Mouse (Mus musculus) frontal cortex, postnatal 25 days (tissue): ENCODE measurements around the gene 1700012B07Rik.

Experiments used
- DNase-seq, 2 experiments: peaks; one replicate each; pipeline ENCODE4 v3.0.0; 2022; ENCODE audit warnings: low spot score in 2 of 2

1700012B07Rik gene

DNA sequence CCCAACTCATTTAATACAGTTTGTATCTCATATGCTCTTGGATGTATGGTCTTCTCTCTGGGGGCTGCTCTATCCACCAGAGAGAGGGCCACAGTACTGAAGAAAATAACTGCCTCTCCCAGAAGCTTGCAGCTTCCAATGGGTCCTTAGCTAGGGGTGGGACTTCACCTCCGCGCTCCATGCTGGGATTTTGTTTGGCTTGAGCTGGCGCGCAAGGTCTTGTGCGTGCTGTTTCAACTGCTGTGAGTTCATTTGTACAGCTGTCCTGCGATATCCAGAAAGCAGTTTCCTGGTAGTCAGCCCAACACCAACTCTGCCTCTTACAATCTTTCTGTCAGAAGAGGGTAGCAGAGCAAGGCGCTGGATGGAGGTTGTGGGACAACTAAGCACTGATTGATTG lies 18.5 kb upstream of the 1700012B07Rik start:
- no peak for DNase-seq

DNA sequence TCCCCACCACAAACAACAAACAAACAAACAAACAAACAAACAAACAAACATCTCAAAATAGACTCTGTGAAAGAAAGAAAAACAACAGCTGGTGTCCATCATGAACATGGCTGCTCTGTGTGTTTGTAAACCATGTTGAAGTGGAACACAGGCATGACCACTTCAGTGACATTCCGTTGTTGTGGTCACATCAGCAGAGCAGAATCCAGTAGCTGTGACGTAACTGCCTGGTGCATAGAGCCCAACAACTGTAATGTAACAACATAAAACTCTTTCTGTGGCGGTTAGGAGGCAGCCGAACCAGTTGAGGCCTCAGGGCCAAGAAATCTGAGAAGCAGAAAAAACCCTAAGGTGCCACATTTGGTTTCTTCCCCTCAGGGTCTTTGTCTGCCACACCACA lies 17.8 kb upstream of the 1700012B07Rik start:
- no peak for DNase-seq

DNA sequence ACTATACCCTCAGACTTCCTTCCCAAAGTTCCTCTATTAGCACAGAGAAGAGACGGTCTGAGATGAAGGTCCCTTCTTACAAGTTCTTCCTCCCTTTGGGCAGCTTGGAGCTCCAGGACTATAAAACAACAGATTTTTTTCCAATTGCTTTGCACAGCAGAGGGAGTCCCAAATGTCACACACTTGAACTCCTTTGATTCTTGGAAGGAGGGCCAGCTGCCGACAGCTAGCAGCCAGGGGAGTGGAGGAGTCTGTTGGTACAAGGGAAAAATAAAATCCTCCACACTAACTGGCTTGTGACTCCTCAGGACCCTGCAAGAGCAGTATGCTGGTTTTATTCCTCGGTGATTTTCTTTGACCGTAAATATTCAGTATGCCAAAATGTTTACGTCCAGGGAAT lies 16.6 kb upstream of the 1700012B07Rik start:
- no peak for DNase-seq

DNA sequence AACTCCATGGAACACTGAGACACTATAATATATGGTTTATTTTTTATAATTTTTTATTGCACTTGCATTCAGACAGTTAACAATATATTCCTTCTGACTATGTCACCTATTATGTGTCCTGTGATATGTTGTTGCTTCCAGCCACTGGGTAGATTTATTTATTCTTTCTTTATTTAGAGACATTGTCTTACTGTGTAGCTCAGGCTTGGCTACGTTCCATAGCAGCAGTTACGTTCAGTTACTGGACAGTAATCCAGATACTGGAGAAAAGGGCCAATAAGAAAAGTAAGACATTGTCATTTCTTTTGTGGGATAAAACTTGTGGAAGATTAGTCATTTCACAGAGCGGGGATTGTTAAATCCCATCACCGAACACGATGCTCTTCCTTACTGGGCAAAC lies 2.5 kb upstream of the 1700012B07Rik start:
- no peak for DNase-seq

DNA sequence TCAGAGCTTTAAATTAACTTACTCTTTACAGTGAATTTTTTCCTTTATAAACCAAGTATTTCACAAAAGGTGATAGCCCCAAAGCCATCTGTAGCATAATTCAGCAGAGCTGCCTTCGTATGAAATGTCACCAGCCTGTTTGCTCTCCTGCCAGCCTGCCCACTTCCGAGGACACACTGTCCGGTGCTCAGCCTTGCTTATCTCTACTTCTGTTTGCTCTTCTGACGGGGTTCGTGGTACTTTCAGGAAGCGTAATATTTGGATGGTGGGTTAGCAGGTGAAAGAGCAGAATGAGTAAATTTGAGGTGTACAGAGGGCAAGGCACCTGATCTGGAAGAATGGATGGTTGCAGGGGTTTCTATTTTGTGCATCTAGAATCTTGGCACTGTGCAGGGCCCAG lies 5.6 kb downstream of the 1700012B07Rik start:
- no peak for DNase-seq

DNA sequence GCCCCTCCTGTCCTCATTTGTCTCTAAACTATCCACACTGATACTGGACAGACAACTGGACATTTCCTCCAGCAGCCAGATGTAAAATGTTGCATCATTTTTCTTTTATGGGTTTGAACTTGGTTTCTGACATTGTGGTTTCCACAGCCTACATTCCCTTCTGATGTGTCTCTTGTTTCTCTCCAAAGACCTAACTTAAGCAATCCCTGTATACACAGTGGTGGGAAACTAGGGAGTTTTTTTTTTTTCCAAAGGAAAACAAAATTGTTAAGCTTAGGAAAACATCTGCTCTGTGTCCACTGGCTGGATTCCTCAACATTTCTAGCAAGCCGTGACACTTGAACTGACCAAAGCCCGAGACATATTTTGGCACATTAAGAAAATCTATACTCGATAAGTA lies 10.4 kb downstream of the 1700012B07Rik start:
- DNase-seq, result no peak

DNA sequence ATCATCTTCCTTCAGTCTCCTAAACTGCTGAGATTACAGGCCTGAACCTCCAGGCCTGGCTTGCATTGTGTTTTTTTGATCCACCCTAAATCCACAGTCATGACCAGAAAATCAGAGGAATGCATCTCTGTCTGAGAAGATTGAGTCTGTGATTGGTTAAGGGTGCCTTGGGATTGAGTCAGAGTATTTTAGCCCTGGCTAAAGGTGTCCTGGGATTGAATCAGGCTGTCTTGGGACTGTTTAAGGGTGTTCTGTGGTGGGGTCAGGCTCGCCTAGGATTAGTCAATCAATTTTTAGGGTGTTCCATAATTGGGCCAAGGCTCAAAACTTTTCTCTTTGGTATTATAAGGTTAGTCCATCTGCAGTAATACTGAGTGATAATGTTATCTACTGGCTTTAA lies 10.9 kb downstream of the 1700012B07Rik start:
- no peak for DNase-seq

DNA sequence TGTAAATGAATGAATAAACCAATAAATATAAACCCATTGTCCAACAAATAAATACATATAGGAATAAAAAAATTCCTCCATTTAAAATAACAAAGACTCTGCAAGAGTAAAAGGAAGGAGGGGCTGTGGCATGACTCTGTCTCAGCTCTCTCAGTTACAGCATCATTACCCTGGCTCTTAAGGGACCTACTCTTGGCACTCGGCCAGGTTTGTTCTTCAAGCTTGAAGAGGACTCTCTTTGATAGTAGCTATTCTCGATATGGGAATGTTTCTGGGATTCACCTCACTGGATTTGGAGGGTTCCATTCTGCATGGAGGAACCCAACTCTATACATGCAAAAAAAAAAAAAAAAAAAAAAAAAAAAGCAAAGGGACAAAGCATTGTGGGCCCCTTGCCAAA lies 16.1 kb downstream of the 1700012B07Rik start:
- DNase-seq, result no peak

DNA sequence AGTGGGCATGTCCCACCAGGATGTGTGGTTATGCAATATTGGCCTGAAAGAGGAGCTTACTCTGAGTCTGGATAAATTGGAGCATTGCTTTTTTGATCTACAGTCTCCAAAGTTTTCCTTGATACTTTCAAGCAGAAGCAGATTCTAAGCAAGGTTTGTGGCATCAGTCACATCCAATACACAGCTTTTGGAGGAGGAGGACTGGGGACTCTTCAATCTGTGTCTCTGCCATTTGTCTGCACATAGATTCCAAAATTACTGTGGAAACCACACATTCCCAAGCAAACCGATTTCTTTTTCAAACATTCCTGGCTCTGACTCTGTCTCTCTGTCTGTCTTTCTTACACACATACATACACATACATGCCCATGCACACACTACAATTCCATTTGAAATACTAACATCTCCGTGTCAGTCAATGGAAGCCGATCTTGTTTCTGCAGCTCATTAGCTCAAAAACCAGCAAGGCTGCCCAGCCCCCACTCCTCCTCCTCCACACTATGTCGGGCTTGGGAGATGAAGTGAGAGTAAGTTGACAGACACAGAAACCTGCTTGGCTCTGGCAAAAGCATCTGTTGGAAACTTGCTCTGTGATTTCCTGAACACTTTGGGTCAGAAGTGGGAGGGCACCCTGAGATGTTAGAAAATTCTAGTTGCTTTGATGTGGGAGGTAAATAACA lies 18.5 kb downstream of the 1700012B07Rik start:
- DNase-seq, result peak in 1 of 2 experiments; percentile 7

DNA sequence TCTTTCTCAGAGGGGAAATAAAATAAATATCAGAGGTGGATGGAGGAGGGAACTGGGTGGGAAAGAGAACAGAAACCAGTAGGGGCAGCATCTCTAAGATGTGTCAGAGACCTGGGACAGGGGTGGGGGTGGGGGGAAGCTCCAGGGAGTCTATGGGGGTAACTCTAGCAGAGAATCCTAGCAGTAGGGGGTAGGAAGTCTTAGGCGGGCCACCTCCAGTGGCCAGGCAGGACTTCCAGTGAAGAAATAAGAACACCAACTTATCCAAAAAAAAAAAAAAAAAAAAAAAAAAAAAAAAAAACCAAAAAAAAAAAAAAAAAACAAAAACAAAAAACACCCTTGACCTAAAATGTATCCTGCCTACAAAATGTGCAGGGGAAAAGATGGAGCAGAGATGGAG lies 26.3 kb downstream of the 1700012B07Rik start:
- no peak for DNase-seq

DNA sequence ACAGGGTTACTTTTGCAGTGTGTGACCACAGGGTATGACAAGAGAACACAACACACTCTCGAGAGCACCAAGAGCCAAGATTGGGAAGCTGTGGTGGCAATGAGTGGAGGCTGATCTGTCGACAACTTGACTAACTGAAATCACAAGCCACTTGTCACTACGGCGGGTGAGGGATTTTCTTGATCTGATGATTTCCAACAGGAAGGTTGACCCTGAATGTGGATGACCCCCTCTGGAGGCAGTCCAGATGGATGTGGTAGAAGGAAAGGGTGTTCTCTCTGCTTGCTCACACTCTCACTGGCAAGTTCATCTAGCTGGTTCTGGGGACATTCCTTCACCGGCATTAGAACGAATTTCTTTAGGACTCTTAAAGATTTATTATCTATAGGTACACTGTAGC lies 30.3 kb downstream of the 1700012B07Rik start:
- no peak for DNase-seq

DNA sequence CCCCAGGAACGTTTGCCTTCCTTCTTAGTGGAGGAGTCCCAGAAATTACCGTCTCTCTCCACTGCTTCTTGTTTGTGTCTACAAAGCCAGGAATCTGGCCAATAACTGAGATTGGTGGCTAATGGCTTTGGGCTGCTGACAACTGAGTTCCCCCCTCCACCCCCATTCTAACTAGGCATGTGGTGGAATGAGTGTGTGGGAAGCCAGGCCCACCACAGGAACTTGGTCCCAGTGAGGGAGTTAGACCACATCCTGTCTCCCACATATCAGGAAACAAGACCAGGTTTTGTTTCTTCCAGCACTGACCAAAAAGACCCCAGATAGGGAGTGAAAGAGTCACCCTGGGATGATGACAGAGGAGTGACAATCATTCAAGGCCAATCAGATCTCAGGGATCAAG lies 32.3 kb downstream of the 1700012B07Rik start:
- no peak for DNase-seq

DNA sequence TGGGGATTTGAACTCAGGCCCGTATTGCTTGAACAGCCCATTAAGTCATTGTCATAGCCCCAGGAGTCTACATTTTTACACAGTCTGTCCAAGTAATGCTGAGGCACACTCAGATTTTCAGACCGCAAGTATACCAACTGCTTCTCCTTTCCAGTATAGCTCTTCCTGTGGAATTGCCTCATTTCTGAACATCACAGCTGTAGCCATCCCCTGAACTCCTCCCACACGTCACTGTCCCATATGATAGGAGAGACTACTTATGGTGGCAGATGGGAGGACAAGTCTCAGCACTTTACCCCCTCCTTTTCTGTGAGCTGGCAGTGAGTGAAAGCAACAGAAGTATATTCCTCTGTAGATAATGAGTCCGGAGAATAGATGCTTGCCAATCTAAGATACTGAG lies 34.3 kb downstream of the 1700012B07Rik start:
- no peak for DNase-seq

DNA sequence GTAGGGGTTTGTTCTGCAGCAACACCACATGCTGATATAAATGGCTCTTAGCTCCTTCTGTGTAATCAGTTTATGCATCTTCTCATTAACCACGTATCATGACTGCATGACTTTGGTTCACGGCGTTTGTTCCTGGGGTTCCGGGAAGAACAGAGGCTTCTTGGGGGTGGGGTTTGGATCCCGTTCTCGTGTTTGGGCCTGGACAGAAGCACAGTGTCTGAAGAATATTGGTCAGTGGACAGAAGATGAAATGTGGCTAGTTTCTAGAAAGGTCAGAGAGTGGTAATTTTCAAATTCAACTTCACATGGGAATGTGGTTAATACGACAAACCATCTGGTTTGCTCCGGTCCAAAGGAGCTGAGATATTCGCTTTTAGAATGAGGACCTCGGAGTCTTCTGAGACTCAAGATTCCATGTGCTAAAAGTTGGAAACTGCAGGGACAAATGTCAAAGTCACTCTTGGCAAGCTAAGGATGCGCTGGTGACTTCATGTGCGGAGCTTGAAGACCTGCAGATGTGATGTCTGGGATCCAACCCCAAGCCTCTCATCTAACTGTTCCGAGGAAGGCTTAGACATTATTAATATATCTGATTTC lies 35.3 kb downstream of the 1700012B07Rik start:
- no peak for DNase-seq

DNA sequence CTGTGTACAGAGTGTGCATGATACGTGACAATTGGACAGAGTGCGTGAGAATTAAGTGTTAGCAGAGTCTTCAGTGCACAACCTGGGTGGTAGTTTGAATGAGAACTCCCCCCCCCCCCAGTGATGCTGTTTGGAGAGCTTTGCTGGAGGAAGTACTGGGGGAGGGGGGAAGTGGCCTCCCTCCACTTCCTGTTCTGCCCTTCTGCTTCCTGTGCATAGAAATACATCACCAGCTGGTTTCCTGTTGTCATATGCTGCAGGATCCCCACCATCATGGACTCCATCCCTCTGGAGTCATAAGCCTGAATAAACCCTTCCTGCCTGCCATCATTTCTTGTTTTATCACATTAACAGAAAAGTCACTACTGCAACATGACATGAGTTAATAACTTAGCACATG lies 35.9 kb downstream of the 1700012B07Rik start:
- no peak for DNase-seq

DNA sequence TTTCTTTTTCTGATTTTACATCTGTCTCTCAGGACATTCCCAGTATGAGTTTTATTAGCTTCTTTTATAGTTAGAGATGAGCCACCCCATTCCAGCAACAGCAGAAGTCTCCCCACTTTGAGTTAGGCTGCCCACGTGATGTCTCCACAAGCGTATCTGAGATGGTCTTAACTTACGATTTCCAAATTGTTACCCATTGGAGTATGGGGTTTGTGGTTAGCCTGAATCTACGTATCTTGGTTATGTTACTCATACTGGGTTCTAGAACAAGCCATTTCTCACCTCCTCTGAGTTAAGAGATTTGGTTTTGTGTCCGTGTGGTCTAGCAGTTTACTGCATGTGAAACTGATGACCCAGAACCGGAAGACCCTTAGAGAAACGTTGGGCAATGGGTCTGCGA lies 37.6 kb downstream of the 1700012B07Rik start:
- no peak for DNase-seq

DNA sequence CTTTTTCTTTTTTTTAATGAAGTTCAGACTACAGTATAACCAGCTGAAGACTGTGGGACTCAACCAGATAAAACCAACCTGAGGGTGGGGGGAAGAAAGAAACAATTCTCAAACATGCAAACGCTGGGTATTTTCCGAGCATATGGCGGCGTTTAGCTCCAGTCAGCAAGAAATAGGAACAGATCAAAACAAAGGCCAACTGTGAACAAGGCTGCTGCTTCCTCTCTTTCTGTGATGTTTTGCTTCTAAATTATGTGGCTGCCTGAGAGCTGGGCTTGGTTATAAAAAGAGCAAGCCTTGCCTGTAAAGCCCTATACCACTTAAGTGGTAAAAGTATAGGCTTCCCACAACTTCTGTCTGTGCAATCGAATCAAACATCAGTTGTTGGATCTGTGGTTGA lies 42.5 kb downstream of the 1700012B07Rik start:
- no peak for DNase-seq

DNA sequence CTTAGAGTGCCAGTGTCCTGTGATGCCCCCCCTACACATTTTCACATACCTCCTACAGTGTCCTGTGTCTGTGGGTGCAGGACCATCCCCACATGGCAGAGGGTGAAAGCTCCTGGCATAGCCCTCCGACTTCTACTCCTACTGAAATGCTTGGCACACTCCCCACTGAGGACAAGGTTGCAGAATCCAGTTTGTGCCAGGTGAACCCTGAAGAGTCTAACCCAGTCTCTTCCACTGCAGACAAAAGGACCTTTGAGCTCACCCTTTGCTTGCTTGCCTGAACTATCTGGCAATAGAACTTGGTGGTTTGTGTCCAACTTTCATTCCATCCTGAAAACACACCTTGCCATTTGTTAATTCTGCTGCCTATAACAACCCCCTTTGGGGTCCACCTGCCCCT lies 56.5 kb downstream of the 1700012B07Rik start:
- DNase-seq, result no peak

DNA sequence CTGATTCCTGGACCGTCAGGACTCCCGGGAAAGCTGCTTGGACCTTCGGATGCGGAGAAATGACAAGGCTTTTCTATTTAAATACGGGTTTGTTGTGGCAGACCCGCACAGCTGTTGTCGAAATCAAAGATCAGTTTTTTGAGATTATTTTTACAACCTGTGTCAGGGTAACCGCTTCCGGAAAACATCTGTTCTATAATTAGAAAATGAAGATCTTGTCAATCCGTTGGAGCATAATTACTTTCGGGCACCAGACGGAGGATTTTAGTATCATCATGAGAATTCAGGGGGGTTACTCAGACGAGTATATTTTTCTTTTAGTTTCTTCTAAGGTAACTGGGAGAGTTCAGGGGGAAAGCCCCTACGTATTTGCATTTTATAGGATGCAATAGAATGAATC lies 57.7 kb downstream of the 1700012B07Rik start:
- DNase-seq, result no peak

DNA sequence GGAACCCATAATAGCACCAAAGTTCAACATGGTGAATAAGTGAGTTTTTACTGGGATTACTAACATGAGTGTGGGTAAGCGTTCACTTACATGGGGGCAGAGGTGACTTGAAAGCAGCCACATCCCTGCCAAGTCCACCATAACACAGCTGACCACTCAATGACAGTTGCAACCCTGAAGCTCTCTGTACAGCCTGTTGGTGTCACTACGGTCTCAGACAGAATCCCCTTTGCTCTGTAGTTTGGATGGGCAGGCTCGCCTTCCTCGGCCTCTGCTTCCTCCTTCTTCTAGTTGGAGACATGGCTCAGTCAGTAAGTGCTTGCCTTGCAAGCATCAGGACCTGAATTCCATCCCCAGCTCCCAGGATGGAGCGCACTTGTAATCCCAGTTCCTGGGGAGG lies 58.8 kb downstream of the 1700012B07Rik start:
- no peak for DNase-seq

DNA sequence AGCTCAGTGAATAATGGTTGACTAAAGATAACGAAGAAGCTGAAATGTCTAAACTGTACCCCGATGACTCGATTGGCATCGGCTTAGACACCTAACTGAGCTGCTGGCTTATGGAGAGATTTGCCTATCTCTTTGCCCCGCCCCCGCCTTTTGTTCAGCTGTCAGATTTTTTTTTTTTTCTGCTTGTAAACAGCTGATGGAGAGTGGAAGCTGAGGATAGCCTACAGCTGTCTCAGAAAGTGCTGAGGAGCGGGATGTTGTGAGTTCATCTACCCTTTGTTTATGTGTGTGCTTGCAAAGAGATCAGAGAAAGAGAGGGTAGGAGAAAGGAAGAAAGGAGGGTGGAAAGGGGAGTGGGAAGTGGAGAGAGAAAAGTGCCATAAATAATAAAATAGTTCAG lies 67.8 kb downstream of the 1700012B07Rik start:
- no peak for DNase-seq

DNA sequence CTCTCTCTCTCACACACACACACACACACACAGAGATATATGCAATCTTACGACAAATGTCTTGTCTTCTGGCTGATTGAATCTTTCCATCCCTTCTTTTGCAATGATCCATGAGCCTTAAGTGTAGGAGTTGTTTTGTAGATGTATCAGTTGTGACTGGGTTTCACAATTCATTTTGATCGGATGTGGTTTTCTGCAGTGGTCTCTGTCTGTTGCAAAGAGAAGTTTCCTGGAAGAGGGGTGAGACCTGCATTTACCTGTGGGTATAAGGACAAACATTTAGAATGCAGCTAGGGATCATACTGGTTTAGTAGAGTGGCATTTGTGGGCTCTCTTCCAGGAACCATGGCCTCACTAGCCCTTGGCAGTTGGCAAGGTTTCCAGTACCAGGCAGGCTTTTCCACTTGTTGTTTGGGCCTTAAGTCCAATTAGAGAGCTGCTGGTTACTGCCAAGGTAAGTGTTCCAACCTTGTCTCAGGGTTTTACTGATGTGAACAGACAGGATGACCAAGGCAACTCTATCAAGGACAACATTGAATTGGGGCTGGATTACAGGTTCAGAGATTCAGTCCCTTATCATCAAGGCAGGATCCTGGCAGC lies 69.1 kb downstream of the 1700012B07Rik start:
- no peak for DNase-seq

DNA sequence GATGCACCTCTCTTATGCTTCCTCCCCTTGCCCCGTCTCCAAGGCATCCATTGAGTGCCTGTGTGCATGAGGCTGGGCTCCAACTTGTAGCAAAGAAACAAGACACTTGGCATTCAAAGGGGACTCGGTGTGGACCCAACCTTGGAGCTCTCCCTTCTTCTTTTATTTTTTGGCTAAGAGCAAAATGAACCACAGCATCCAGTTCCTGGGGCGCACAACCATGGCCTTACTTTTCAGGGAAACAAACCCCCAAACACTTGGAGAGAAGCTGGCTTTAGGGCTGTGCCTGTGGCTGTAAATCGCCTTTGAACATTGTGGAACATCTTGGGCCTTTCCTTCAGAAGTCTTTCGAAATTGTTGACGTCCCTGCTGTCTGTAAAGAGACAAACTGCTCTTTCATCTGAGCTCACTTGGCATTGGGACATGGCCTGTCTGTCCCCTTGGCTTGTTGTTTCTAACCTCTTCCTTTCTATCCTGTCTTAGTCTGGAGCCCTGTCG lies 73.7 kb downstream of the 1700012B07Rik start:
- DNase-seq, result peak; percentile 3 to 10
